Mouse (Mus musculus) hindbrain, embryonic 12.5 days (tissue): Measurements from ENCODE around the gene Galntl6. TPM values are rescaled to one million over a fixed set of nuclear protein-coding genes. Genes with fewer than 3 reads are reported as not detected.

Experiments used
- ATAC-seq: fragments of 200-750 bp; cut with Nextera tagmentation; 2 replicates; pipeline ENCODE4 v1.8.0; 2017; ENCODE audit warnings: moderate TSS enrichment; ENCODE audit not compliant: low FRiP score
- H3K27ac ChIP-seq: fragments of 300-500 bp; sonication (generic); 2 replicates; pipeline ENCODE4 v1.5.1; 2016; ENCODE audit warnings: mild to moderate bottlenecking
- H3K27me3 ChIP-seq: fragments of 300-500 bp; sonication (generic); 2 replicates; pipeline ENCODE4 v1.6.1; 2016; ENCODE audit warnings: mild to moderate bottlenecking
- H3K36me3 ChIP-seq: fragments of 300-500 bp; sonication (generic); 2 replicates; pipeline ENCODE4 v1.6.1; 2016; ENCODE audit warnings: mild to moderate bottlenecking
- H3K4me1 ChIP-seq: fragments of 300-500 bp; sonication (generic); 2 replicates; pipeline ENCODE4 v1.6.1; 2016
- H3K4me2 ChIP-seq: fragments of 300-500 bp; sonication (generic); replicated peaks from 2 replicates; pipeline ENCODE4 v1.6.1; 2016; ENCODE audit warnings: mild to moderate bottlenecking
- H3K4me3 ChIP-seq: fragments of 300-500 bp; sonication (generic); 2 replicates; pipeline ENCODE4 v1.5.1; 2016; ENCODE audit warnings: mild to moderate bottlenecking
- H3K9ac ChIP-seq: fragments of 300-500 bp; sonication (generic); 2 replicates; pipeline ENCODE4 v1.6.1; 2016; ENCODE audit warnings: mild to moderate bottlenecking, moderate library complexity
- H3K9me3 ChIP-seq: fragments of 300-500 bp; sonication (generic); replicated peaks from 2 replicates; pipeline ENCODE4 v1.6.1; 2016; ENCODE audit warnings: mild to moderate bottlenecking
- WGBS: fragments of 180-500 bp; shearing (Covaris S2); methylation state at CpG from one replicate; pipeline ENCODE4 v1.1.7; 2016; 5-methylcytosine and 5-hydroxymethylcytosine counted together
- polyA plus RNA-seq: library from polyadenylated mRNA; unstranded; fragments of >200 nt; fragmentation: Nextera tagmentation; extraction: Ambion mirVana; gene quantifications from 2 replicates; pipeline ENCODE4 v1.2.1, GENCODE M21; 2016

The Galntl6 gene
- polyA plus RNA-seq, 1 experiment from 2014 or later, result 4.0 TPM

- no peak overlapping the region for H3K4me2 ChIP-seq
- H3K4me1 ChIP-seq, result no peaks in the 10 kb centered on the region
- no peaks in the 10 kb centered on the region for H3K9me3 ChIP-seq
- peak; percentile 78 for ATAC-seq
- H3K4me3 ChIP-seq, result no peak overlapping the region
- H3K9ac ChIP-seq, result no peak overlapping the region
- no peak overlapping the region for H3K27ac ChIP-seq
- no peaks in the 10 kb centered on the region for H3K27me3 ChIP-seq
- WGBS, result 83% methylated on average over 1 of the region's 1 CpGs
- no peaks in the 10 kb centered on the region for H3K36me3 ChIP-seq
These were observed 922.8 kb downstream of the Galntl6 start for GRCm38 (mm10) chr8:57989428-57990171.

- Histone ChIP-seq H3K9ac (no peak overlapping the region), H3K4me1 (peaks cover 3% of the 10 kb centered on the region; the same call in 1 of the 2 replicates), H3K27ac (no peak overlapping the region), H3K27me3 (no peaks in the 10 kb centered on the region), H3K9me3 (no peaks in the 10 kb centered on the region), H3K36me3 (no peaks in the 10 kb centered on the region), H3K4me3 (no peak overlapping the region), H3K4me2 (no peak overlapping the region)
- 85% methylated on average over 4 of the region's 4 CpGs for WGBS
- ATAC-seq, result no peak
These were observed 935.1 kb downstream of the Galntl6 start for GRCm38 (mm10) chr8:57977372-57977771.

DNA sequence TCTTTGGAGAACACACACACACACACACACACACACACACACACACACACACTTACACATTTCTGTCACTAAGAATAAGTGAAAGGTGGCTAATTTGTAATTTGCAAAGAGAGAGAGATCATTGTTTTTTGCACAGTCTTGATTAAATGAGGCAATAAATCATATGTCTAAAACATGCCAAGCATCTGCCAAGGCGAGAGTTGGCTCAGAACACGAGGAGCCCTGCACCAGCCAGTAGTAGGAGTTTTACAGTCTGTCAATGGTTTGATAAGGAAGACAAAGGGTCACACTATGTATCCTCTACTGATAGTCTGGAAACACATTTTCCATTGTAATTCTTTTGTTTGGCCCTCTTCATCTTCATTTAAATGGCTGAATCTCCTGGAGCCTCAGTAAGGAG, 938.3 kb downstream of the Galntl6 start:
- 52% methylated on average over 2 of the region's 2 CpGs for WGBS
- no peaks in the 10 kb centered on the region for H3K9me3 ChIP-seq
- H3K27me3 ChIP-seq, result no peaks in the 10 kb centered on the region
- peak; percentile 45; the same call in 1 of the 2 replicates for ATAC-seq
- H3K4me2 ChIP-seq, result no peak overlapping the region
- no peak overlapping the region for H3K9ac ChIP-seq
- H3K4me1 ChIP-seq, result peaks cover 3% of the 10 kb centered on the region; the same call in 1 of the 2 replicates
- no peaks in the 10 kb centered on the region for H3K36me3 ChIP-seq
- no peak overlapping the region for H3K4me3 ChIP-seq
- no peak overlapping the region for H3K27ac ChIP-seq

- no peak overlapping the region for H3K4me2 ChIP-seq
- H3K27ac ChIP-seq, result no peak overlapping the region
- no peak overlapping the region for H3K9ac ChIP-seq
- ATAC-seq, result no peak
- no peaks in the 10 kb centered on the region for H3K27me3 ChIP-seq
- H3K36me3 ChIP-seq, result no peaks in the 10 kb centered on the region
- no peaks in the 10 kb centered on the region for H3K9me3 ChIP-seq
- peaks cover 3% of the 10 kb centered on the region; the same call in 1 of the 2 replicates for H3K4me1 ChIP-seq
- WGBS, result 54% methylated on average over 3 of the region's 3 CpGs
- no peak overlapping the region for H3K4me3 ChIP-seq
These were observed 939.6 kb downstream of the Galntl6 start for GRCm38 (mm10) chr8:57972832-57973231.

DNA sequence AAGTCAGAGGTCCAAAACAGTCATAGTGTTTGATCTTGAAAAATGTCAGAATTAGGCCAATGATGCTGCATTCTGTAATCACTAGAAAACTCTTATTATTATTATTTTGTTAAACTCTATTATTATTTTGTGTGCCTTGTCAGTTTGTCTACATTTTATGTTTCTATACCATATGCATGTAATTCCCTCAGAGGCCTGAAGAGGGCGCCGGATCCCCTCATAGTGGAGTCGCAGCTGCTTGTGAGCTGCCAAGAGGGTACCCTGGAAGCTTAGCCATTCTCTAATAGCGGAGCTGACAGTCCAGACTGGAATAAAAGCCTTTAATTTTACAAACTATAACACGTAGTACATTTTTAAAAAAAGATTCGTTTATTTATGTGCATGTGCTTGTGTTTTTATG, 945.8 kb downstream of the Galntl6 start:
- H3K4me1 ChIP-seq, result 0 out of 2 replicates have a peak, but pooled peaks cover 2% of the 10 kb centered on the region
- WGBS, result 26% methylated on average over 6 of the region's 6 CpGs
- no peak for ATAC-seq
- no peaks in the 10 kb centered on the region for H3K27me3 ChIP-seq
- H3K4me3 ChIP-seq, result no peak overlapping the region
- H3K36me3 ChIP-seq, result no peaks in the 10 kb centered on the region
- H3K4me2 ChIP-seq, result no peak overlapping the region
- no peaks in the 10 kb centered on the region for H3K9me3 ChIP-seq
- H3K27ac ChIP-seq, result no peak overlapping the region
- H3K9ac ChIP-seq, result no peak overlapping the region

DNA sequence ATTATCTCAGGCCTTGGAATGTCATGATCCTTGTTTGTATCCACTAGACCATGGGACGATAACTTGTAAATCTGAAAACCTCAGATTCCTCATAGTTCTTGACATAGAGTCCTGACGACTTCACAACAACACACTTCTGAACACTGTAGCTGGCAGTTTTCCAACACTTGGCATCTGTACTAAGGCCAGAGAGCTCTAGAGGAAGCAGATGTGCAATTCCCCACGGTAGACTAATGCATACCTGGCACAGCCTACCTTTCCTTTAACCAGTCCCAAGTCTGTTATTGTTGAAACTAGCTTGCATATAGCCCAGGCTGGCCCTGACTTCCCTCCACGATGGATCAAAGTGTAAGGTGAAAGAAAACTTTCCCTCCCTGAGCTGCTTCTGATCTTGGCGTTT, 946.9 kb downstream of the Galntl6 start:
- no peaks in the 10 kb centered on the region for H3K27me3 ChIP-seq
- no peak overlapping the region for H3K4me3 ChIP-seq
- no peak overlapping the region for H3K9ac ChIP-seq
- ATAC-seq, result no peak
- no peak overlapping the region for H3K27ac ChIP-seq
- H3K36me3 ChIP-seq, result no peaks in the 10 kb centered on the region
- 0 out of 2 replicates have a peak, but pooled peaks cover 2% of the 10 kb centered on the region for H3K4me1 ChIP-seq
- no peak overlapping the region for H3K4me2 ChIP-seq
- WGBS, result 65% methylated on average over 5 of the region's 5 CpGs
- H3K9me3 ChIP-seq, result no peaks in the 10 kb centered on the region

DNA sequence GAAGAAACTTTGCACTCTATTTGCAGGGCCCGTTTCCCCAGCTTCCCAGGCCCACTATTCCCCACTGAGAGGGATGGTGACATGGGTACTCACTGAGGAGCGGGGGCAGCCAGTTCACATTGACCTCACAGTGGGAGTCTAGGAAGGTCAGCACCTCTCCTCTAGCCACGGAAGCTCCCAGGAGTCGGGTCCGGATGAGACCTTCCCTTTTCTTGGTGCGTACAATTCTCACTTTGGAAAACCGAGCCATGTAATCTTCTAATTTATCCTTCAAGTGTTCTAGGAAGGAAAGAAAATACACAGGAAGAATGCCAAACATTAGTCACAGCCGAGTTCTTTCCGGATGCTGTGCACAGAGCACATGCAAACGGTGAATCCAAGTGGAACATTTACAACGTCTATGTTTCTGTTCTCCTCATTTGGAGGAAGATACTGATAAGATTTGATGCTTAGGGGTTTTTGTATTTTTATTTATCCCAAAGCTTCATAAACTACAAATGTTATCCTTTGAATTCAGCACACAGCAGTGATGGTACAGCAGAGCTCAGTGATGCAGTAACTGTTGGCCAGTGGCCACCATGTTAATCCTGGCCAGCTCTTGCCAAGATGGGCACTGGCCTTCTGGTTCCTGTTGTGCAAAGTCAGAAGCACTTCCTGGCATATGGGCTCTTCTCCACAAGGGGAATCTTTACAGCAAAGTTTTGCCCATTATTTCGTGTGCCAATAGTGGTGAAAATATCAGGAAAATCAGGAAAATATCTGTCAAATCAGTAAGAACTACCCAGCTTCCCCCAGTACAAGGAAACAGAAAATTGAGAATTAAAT, 949.9 kb downstream of the Galntl6 start:
- WGBS, result 31% methylated on average over 12 of the region's 12 CpGs
- no peaks in the 10 kb centered on the region for H3K27me3 ChIP-seq
- ATAC-seq, result no peak
- H3K9ac ChIP-seq, result no peak overlapping the region
- no peaks in the 10 kb centered on the region for H3K36me3 ChIP-seq
- no peak overlapping the region for H3K27ac ChIP-seq
- peaks cover 19% of the 10 kb centered on the region for H3K4me1 ChIP-seq
- no peak overlapping the region for H3K4me2 ChIP-seq
- no peaks in the 10 kb centered on the region for H3K9me3 ChIP-seq
- no peak overlapping the region for H3K4me3 ChIP-seq

DNA sequence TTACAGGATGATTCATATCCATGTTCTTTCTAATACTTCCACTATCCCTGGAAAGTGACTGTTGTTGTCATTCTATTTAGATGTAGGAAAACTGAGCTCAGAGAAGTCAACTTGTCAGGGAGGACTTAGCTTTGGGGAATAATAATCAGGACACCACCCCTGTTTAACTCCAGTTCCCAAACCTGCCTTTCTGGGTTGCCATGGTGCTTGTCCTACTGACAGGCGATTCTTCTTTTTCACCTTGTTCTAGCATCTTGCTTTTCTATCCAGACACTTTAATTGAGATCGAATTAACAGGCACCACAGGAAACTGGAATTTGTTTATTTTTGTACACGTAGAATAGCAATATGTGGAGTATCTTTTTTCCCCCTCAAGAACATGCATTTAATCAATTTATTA, 953.3 kb downstream of the Galntl6 start:
- Histone ChIP-seq H3K9me3 (no peaks in the 10 kb centered on the region), H3K36me3 (no peaks in the 10 kb centered on the region), H3K4me1 (peaks cover 19% of the 10 kb centered on the region), H3K9ac (no peak overlapping the region), H3K4me3 (no peak overlapping the region), H3K27ac (no peak overlapping the region; the same call in 1 of the 2 replicates), H3K27me3 (no peaks in the 10 kb centered on the region), H3K4me2 (no peak overlapping the region)
- ATAC-seq, result no peak
- 48% methylated on average over 3 of the region's 3 CpGs for WGBS

- Histone ChIP-seq H3K27me3 (no peaks in the 10 kb centered on the region), H3K4me1 (peaks cover 19% of the 10 kb centered on the region), H3K4me3 (no peak overlapping the region), H3K36me3 (no peaks in the 10 kb centered on the region), H3K9me3 (no peaks in the 10 kb centered on the region), H3K27ac (peak overlapping the region; percentile 40; the same call in 1 of the 2 replicates), H3K4me2 (no peak overlapping the region), H3K9ac (no peak overlapping the region)
- ATAC-seq, result peak; percentile 49
- 22% methylated on average over 16 of the region's 16 CpGs for WGBS
These were observed 954.1 kb downstream of the Galntl6 start for GRCm38 (mm10) chr8:57958121-57958901.

GRCm38 (mm10) chr8:57955501-57955900, 956.9 kb downstream of the Galntl6 start:
- no peaks in the 10 kb centered on the region for H3K27me3 ChIP-seq
- H3K4me2 ChIP-seq, result no peak overlapping the region
- H3K9me3 ChIP-seq, result no peaks in the 10 kb centered on the region
- H3K9ac ChIP-seq, result no peak overlapping the region
- H3K4me1 ChIP-seq, result peaks cover 17% of the 10 kb centered on the region
- ATAC-seq, result no peak
- H3K27ac ChIP-seq, result no peak overlapping the region
- H3K4me3 ChIP-seq, result no peak overlapping the region
- WGBS, result 83% methylated on average over 7 of the region's 7 CpGs
- no peaks in the 10 kb centered on the region for H3K36me3 ChIP-seq

DNA sequence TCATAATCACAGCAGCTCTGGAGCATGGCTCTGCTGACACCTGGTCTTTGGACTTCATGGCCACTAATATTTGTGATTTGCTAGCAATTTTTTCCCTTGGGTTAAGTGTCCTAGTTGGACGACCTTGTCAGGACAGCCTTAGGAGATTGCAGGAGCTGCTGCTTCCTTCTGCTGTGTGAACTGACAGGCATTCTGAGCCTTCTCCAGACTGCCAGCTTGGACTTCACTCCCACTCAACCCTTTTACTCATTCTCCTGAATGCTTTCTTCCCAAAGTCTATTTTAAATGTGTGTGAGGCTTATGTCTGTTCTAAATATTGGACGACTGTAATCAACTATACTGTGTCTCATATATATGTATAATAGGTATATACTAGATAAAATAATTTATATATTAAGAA, 971.3 kb downstream of the Galntl6 start:
- no peaks in the 10 kb centered on the region for H3K9me3 ChIP-seq
- no peak overlapping the region for H3K27ac ChIP-seq
- H3K4me1 ChIP-seq, result no peaks in the 10 kb centered on the region
- H3K9ac ChIP-seq, result no peak overlapping the region
- no peak for ATAC-seq
- 79% methylated on average over 2 of the region's 2 CpGs for WGBS
- no peak overlapping the region for H3K4me2 ChIP-seq
- H3K27me3 ChIP-seq, result peaks cover 2% of the 10 kb centered on the region; the same call in 1 of the 2 replicates
- no peaks in the 10 kb centered on the region for H3K36me3 ChIP-seq
- no peak overlapping the region for H3K4me3 ChIP-seq

DNA sequence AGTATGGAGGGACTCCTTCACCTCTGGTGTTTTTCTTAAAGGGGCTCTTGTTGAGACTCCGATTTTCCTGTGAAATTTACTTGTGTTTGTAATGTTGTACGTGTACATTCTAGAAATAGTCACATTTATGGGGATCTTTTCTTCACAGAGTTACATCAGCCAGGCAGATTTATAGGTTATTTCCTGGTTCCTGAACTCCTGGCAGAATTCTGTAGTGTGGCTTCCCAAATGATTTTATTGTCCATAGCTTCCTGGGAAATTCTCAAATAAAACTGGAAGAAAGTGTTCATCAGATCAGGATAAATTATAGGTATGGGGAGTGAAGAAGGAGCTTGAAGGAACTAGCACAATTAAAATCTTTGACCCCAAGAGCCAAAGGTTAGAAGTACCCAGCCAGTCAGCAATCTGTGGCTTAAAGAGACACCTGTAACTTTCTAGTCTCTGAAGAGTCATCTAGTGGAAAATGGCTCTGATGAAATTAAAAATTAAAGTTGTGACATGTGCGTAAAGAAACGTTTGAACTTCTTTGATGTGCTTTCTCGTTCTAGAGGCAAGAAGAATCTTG, 972.5 kb downstream of the Galntl6 start:
- no peak overlapping the region; the same call in 1 of the 2 replicates for H3K4me2 ChIP-seq
- H3K9ac ChIP-seq, result no peak overlapping the region
- H3K4me3 ChIP-seq, result no peak overlapping the region
- H3K36me3 ChIP-seq, result no peaks in the 10 kb centered on the region
- H3K9me3 ChIP-seq, result no peaks in the 10 kb centered on the region
- 77% methylated on average over 5 of the region's 5 CpGs for WGBS
- H3K27ac ChIP-seq, result no peak overlapping the region
- no peaks in the 10 kb centered on the region for H3K4me1 ChIP-seq
- ATAC-seq, result no peak
- peaks cover 2% of the 10 kb centered on the region; the same call in 1 of the 2 replicates for H3K27me3 ChIP-seq
